Mouse (Mus musculus) ES-E14 (cell line): ENCODE data around the gene Gpd1.

Experiments
- CHD2 ChIP-seq: IDR thresholded peaks from 2 replicates; pipeline ENCODE4 v1.6.1; 2014; ENCODE audit warnings: mild to moderate bottlenecking, low read depth, low read length, inconsistent platforms
- HCFC1 ChIP-seq: IDR thresholded peaks from 2 replicates; pipeline ENCODE4 v1.6.1; 2012; ENCODE audit warnings: low read length, inconsistent platforms, borderline replicate concordance; ENCODE audit not compliant: insufficient read depth
- MAFK ChIP-seq: IDR thresholded peaks from 2 replicates; pipeline ENCODE4 v1.6.1; 2014; ENCODE audit warnings: mild to moderate bottlenecking, low read depth, low read length, inconsistent platforms; ENCODE audit not compliant: insufficient read depth

- TF ChIP-seq CHD2 (no peak), HCFC1 (no peak), MAFK (no peak)
Measured at GRCm38 (mm10) chr15:99771004-99771500, 53.7 kb downstream of the Gpd1 start.
